Mouse (Mus musculus) heart, postnatal 10 days (tissue): ENCODE results near the gene Pnkd. TPM values are rescaled to one million over a fixed set of nuclear protein-coding genes. Genes with fewer than 3 reads are reported as not detected.
A peak's percentile ranks its signal among the peaks of the same experiment; 100 is the strongest.

Source experiments
- DNase-seq, 2 experiments: peaks; one replicate each; pipeline ENCODE4 v3.0.0; 2021
- intact Hi-C: fragments of 180-260 bp; cut with DNase I; formaldehyde crosslinking; loops from one replicate; pipeline ENCODE4 v1.15.1; 2025
- total RNA-seq, 2 experiments: library from RNA; stranded (reverse); gene quantifications; 2 replicates each; pipeline ENCODE4 v1.2.3; 2021

Pnkd gene
- total RNA-seq, 2 experiments from 2014 or later = 205 to 211 TPM

DNA sequence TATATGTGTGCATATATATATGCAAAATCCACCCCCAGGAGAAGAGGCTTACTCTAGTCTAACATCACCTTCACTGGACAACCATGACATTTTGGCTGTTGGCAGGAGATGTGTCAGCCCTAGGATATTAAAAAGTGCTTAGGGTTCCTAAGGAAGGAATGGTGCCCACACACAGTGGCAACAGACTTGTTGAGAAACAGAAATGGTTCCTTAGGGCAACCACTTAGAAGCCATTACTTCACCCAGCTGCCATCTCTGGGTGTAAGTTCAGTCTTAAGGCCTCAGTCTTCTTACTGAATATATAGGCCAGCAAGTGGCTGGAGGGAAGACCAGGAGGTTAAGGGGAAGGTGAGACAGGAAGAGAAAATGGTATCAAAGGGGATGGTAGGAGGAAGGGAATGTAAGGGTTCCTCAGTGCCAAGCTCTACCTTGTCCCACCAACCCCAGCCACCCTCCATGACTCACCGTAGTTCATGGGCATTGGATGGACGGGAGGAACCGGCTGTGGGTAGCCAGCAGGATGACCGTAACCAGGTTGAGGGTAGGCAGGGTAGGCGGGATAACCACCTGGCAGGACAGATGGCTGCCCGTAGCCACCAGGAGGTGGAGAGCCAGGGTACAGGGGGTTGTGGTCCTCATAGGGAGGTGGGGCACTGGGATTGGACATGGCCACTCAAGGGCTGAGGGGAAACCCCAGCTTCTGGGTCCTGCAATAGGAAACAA, 10.2 kb downstream of the Pnkd start:
- intact Hi-C loops = no loop called here
- no peak for DNase-seq

DNA sequence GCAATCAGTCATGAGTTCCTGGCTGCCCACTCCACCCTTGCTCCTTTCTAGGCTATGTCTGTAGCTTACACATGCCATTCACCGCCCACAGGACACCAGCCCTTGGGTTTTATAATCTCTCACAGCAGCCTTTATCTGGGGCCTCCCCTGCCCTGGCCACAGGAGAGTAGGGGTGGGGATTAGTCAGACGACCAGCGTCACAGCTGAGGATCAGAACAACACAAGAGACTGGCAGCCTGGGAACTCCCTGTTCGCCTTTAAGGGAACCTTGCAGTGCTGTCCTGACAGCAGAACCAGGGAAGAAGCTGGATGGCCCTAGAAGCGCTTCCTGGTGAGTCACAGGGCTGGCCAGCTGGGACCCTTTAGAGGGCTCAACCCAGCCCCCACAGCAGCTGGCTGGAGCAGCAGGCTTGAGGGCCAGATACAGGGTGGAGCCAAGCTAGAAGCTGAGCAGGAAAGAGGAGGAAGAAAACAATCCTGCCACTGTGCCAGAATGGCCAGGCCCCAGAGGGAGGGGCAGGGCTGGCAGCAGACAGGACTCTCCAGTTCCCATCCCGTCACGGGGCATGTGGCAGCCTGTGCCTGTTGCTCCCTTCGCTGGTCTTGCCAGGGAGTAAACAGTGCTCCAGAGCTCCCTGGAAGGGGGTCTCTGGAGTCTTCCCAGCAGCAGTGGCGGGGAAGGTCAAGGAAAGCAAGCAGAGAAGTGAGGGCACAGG, 10.9 kb downstream of the Pnkd start:
- peak; percentile 96 for DNase-seq
- intact Hi-C loops = no loop called here

DNA sequence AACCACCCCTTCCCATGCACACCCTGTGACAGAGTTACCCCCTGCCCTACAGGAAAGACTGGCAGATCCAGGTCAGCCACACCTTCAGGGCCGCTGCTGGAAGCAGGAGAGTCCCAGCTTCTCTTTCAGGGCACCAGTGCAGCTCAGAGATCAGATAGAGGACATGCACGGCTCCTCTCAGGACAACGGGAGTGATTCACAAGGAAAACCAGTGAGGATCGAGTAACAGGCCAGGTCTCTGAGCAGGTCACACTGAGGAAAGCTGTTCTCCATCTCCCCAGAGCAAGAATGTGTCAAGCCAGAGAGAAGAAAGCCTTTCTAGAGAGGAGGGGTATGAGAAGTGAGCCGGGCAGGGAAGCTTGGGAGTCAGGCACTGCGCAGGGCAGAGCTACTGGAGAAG, 11.7 kb downstream of the Pnkd start:
- intact Hi-C loops = no loop called here
- DNase-seq = no peak

DNA sequence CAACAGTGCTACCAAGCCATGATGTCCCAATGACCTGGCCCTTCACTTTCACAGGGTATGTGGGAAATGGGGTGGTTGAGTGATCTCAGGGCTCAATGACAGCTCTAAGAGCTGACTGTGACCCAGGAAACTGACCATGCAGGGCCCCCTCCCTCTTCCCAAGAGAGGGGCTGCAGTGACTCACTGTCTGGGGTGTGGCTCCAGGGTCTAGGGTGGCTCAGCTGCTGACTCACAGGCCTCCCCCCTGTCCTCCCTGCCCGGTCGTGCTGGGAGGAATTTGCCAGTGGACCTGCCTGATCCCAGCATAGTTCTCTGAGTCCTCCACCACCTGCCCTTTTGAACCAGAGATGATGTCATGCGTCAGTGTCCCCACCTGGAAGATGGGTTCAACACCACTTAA, 12.5 kb downstream of the Pnkd start:
- DNase-seq = peak in 1 of 2 experiments; percentile 57
- intact Hi-C loops = no loop called here

DNA sequence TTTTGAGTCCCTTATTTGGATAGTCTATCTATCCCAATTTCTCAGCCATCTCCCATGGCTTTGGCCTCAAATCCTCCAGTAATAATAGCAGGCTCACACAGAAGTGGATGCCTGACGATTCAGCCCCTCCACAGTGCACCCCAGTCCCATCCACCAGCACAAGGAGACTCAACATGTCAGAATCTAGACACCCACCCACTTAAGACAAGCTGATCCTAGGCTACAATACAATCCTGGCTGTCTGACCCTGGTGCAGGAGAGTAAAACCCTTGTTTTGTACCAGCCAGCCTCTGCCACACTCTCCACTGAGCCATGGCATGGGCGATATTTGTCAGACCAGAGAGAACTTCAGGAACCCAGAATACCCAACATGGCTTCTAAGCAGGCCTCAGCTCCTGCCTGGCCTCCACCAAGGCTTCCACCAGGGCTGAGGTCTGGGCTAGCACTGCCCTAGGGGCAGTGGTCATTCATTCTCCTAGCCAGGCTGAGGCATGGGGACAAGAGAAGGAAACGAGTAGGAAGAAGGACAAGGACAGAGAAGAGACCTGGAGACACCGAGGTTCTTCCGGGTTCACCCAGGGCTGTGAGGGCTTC, 13.5 kb downstream of the Pnkd start:
- intact Hi-C loops = no loop called here
- DNase-seq = no peak

DNA sequence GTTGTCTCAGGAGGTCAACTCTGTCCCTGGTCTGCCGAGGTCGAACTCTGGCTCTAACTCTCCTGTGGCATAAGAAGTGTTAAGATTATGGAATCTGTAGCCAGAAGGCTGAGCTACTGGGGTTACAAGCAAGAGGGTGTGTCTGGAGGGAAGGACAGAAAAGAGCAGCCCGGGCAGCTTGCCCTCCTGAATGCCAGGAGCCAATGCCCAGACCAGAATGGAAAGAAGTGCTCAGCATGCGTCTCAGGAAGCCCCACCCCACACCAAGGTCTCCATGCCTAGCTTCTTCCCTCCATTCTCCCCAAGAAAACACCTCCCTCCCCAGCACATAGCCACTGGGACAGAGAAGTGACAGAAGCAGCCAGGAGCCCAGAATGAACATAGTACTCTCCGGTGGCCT, 14.3 kb downstream of the Pnkd start:
- intact Hi-C loops = no loop called here

DNA sequence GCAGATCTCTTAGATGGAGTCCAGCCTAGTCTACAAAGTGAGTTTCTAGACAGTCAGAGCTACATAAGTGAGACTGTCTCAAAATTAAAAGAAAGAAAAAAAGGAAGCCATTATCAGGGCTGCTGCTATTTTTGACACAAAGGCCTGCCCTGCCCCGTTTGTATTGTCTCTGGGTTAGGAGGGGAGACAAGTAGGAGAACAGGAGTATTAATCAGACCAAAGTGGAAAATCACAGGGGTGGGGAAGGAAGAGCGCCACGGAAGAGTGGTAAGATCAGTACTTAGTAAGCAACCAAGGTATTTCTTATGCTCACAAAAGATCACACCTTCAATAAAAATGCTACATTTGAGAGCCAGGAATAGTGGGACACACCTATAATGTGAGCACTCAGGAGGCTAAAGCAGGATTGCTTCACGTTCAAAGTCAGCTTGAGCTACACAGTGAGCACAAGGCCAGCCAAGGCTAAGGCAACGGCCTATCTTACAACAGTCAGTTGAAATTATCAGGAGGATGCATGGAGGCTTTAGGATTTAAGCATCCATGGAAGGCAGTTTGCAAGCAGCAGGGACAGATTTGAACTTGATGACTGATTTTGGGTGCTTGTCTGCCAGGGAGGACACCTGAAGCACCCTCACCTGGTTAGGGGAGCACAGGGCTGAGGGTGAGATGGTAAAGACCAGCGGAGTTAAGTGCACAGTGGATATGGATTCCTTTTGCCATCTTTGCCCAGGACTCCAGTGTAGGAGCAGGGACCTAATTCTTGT, 15.8 kb downstream of the Pnkd start:
- intact Hi-C loops = no loop called here
- no peak for DNase-seq

More for the DNA sequence above, 14.3 kb downstream of the Pnkd start:
- peak; percentile 70 to 77 for DNase-seq

DNA sequence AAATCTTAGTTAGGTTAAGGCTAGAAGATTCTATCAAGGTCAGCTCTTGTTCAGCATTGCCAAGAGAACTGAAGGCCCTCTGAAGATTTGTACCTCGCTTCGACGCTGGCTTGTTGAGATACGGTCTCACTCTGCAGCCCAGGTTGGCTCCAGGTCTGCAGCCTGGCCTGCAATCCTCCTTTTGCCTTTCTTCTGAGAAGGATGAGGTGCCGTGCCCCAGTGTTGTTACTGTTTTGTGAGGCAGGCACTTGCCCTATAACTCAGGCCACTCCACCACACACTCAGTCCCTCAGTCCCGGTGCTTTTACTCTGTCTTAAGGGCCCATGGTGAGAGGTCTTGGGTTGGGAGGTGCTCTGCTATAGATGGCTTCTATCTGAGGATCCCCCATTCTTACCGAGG, 17.5 kb downstream of the Pnkd start:
- no peak for DNase-seq
- intact Hi-C loops = no loop called here

DNA sequence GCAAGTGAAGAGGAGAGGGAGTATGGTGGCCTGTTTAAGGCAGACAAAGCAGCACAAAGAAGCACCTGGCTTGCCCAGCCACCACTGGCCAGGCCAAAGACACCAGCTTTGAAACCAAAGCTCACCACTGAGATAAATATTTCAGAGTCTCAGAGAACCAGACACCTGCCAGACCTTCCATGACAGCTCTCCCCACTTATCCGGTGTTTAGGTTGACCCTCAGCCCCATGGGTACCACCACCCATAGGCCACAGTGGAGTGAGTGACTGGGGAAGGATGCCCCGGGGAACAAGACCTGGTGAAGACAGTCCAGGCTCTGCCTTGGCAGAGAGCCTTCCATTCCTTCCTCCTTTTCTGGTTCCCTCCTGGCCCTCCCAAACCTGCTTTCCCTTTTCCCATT, 18.1 kb downstream of the Pnkd start:
- intact Hi-C loops = no loop called here
- no peak for DNase-seq

DNA sequence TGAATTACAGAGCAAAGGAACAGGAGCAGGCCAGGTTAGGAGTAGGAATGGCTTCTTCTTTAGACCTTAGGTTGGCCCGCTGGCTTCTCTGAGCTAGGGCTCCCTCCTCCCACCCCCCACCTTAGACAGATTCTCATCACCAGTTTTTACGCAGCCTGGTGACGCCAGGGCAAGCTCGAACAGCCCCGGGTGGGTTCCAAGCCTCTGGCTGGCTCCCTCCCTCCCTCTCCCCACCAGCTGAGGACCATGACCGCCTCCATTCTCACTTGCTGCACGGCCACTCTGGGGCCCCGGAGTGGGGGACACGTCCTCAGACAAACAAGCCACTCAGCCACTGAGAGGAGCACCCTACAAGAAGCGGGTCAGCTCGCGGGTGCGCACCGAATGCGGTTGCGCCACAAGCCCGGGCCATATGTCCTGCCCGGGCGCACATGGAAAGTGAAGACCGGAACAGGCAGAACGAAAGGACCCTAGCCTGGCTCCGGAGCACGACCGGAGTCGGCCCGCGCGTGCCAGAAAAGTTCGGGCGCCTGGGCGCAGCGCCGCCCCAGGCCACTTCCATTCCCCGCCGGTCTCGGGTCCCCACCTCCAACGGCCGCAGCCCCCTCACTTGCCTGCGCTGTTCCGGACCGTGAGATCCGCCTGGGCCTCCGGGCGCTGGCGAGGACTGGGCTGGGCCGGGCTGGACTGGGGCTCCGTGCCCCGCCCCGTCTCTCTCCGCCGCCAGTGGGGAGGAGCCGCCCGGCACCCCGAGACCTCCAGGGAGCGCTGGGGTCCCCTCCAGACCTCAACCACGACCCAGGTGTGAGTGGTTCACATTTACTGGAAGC, 19.0 kb downstream of the Pnkd start:
- peak; percentile 88 for DNase-seq
- intact Hi-C loops = no loop called here

DNA sequence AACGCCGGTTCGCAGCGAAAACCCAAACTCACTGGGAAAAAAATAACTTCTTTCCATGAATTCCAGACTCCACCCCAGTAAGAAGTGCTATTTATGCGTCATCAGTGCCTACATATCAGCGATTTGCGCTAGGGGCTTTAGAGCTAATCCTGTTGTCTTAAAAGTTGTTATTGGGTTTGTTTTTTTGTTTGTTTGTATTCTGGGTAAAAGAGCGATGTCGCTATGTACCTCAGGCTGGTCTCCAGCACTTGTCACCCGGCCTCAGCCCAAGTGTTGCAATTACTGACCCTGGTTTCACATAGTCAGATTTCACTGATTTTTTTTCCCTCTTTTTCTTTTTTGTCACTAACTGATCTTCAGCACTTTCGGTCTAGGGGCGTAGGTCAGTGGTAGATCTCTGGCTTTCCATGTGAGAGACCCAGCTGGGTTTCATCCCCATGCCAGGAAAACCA, 19.6 kb downstream of the Pnkd start:
- DNase-seq = no peak
- intact Hi-C loops = no loop called here

DNA sequence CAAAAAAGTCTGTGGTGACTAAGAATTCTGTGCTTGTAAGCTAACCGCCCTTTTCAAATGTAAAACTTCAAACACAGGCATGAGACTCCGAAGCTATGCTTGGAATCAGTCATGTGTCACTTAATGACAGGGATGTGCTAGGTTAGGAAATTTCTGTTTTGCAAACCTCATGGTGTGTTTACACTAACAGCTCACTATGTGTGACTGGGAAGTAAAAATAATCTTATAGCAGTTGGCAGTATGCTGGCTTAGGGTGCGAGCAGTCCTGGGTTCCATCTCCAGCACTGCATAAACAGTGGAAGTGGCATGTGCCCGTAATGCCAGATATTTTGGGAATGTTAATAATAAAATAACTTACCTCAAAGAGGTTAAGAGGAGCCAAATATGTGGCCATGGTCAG, 20.2 kb downstream of the Pnkd start:
- DNase-seq = no peak
- intact Hi-C loops = no loop called here

DNA sequence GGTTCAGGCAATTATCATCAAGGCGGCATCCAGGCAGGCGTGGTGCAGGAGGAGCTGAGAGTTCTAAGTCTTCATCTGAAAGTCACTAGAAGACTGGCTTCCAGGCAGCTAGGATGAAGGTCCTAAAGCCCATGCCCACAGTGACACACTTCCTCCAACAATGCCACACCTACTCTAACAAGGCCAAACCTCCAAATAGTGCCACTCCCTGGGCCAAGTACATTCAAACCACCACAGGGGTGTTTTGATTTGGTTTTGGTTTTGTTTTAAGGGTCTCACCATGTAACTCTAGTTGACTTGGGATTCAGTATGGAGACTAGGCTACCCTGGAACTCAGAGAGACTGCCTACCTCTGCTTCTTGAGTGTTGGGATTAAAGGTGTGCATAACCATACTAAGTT, 20.8 kb downstream of the Pnkd start, which contains the start of gene Tmbim1:
Tmbim1 (minus strand) TSS at position 101 of the 400 bp plus-strand sequence.
- no peak for DNase-seq
- intact Hi-C loops = no loop called here

DNA sequence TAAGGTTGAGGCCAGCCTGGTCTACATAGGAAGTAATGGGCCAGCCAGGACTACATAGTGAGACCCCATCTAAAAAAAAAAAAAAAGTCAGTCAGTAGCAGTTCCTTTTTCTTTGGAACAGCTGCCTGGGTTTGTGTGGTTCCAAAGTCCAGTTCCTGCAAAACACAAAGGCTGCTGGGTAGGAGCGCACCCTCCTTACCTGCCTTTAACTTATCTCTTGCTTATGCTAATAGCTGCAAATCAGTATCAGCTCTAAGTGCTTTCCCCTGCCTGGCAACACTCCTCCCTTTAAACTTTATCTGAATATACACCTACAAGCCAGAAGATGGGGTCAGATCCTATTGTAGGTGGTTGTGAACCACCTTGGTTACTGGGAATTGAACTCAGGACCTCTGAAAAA, 22.4 kb downstream of the Pnkd start:
- no peak for DNase-seq
- intact Hi-C loops = no loop called here

DNA sequence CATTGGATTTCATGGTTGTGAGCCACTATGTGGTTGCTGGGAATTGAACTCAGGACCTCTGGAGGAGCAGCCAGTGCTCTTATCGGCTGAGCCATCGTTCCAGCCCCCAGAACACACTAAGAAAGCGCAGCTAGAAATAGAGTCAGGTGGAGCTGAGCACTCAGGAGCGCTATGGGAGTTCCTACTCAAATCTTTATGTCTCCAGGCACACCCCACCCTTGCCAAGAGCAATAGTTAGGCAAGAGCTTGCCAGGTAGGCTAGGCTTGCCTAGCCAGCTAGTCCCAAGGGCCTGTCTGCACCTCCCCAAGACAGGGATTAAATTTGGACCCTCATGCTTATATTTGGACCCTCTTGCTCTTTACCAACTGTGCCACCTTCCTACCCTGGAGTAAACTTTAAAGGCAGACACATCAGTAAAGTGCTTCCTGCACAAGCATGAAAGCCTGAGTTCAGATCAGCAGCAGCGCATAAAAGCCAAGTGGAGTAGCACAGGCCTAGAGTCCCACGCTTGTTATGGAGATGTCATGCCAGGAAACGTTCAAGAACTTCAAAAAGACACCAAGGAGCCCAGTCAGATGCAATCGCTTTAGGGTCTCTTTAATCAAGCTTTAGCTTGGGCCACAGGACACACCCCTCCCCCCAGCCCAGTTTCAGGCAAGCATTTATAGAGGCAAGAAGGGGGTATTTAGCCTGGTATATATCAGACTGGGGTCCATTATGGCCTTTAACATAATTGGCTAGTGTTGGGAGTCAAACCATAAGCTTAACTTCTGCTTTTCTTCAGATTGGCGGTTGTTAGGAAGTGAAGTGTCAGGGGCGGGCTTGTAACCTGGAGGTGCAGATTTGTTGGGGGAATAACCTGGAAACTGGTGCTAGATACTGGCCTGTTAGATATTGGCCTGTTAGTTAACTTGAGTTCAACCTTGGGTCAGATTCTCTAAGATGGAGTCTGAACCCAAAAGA, 23.6 kb downstream of the Pnkd start:
- intact Hi-C loops = loop anchor here (2.0 kb wide), 1 partner anchor 19 kb away; no protein-coding TSS in a partner anchor

DNA sequence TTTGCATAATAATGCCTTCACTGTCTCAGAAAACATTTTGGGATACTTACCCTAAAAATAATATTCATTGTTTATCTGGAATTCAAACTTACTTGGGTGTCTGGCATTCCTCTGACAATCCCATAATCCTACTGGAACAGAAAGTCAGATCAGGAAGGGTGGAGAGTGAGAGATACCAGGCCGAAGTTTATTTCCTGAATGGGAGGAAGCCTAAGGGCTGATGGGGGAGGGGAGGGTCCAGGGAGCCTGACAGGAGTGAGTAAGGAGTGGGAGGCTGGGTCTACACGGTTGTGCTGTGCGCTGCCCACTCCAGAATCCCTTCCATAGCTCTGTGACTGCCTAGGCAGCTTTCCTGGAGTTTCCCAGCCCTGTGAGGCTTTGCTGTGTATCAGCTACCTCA, 25.0 kb downstream of the Pnkd start:
- no peak for DNase-seq
- intact Hi-C loops = loop anchor here (2.0 kb wide), 1 partner anchor 21 kb away; no protein-coding TSS in a partner anchor

More for the DNA sequence above, 23.6 kb downstream of the Pnkd start:
- DNase-seq = no peak

DNA sequence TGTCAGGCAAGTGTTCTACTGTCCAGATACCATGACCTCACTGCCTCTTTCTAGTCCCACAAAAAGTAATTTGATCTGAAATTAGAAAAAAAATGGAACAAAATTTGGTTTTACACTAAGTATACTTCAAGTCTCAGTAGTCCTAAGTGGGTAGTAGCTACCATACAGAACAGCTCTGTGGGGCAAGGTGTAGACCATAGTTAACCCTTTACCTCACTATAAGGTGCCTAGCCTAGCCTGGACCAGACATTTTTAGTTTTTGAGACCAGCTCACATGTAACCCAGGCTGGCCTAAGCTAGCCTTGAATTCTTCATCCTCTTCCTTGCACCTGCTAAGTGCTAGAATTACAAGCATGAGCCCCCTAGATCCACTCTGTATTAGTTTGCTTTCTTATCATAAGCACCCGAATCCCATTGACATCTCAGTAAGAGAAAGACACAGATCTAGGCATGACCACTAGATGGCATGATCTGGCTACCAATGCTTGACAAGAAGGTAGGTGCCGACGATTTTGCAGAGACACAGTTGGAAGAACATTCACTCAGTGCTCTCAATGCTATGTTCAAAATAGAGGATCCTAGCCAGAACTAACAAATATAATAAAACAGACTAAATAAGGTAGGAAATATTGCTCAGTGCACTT, 28.4 kb downstream of the Pnkd start:
- intact Hi-C loops = loop anchor here (1.0 to 2.0 kb wide), 4 partner anchors 20 to 140 kb away; partner anchors contain the start of gene Catip
- peak; percentile 84 to 85 for DNase-seq

DNA sequence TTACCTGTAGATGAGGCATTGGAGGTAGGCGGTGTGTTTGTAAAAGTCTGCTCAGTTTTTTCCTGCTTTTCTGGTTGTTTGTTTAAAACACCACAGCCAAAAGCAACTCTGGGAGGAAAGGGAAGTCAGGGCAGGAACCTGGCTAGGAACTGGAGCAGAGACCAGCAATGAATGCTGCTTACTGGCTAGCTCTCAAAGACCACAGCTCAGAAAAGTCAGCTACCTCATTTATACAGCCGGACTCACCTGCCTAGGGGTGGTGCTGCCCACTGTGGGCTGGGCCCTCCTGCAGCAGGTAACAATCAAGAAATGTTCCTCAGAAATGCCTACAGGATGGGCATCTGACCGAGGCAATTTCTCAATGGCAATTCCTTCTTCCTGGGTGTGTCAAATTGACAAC, 30.1 kb downstream of the Pnkd start:
- DNase-seq = no peak
- intact Hi-C loops = no loop called here
